Mouse (Mus musculus): ENCODE results near the gene Olfr1297.

Gene Olfr1297

DNA sequence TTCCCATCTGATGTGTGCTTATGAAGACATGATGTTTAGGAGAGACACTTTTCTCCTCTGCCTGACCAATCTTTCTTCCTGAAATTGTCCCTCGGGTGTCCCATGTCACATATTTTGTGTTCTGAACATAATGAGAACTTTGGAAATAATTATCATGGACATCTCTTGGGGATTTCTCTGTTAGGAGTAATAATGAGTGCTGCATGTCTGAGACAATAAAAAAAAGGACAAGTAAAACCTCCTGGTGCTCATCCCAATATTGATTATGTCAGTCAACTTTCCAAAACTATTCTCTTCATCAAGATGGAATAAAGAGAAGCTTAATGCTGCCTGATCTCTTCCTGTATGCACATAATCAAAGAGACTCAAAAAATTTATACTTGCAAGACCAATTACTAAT lies at the start of gene Olfr1297:
Gene Olfr1297 (minus strand): TSS at position 101 of the 400 bp plus-strand sequence.
- DNase-seq (ENCODE audit: low read depth, low spot score), result no peak

DNA sequence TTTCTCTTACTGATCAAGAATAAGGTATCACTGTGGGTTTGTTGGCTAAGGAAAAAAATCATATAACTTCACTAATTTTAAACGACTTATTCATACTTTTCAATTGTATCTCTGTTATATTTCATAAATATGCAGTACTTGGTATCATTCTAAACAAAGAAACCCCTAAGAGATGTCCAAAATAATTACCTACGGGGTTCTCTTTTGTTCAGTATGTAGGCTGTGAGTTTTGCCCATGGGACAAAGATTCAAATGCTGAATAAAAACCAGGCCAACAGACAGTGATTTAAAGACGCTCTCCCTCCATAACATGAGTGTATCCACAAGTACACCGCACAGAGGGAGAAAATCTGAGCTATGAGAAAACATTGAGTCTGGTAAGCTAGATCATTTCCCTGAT lies 34.8 kb upstream of the Olfr1297 start, which contains the start of gene Olfr1299:
Gene Olfr1299 (plus strand): TSS at position 301 of the 400 bp plus-strand sequence.
- no peak for DNase-seq (ENCODE audit: low read depth, low spot score)

DNA sequence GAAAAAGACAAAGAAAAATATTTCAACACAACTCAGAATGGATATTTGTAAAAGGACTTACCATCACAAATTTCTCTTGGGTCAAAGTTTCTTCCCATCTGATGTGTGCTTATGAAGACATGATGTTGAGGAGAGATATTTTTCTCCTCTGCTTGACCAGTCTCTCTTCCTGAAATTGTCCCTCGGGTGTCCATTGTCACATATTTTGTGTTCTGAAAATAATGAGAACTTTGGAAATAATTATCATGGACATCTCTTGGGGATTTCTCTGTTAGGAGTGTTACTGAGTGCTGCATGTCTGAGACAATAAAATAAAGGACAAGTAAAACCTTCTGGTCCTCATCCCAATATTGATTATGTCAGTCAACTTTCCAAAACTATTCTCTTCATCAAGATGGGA lies 22.8 kb upstream of the Olfr1297 start, which contains the start of gene Olfr1298:
Gene Olfr1298 (minus strand): TSS at position 101 of the 400 bp plus-strand sequence.
- no peak for DNase-seq (ENCODE audit: low read depth, low spot score)

DNA sequence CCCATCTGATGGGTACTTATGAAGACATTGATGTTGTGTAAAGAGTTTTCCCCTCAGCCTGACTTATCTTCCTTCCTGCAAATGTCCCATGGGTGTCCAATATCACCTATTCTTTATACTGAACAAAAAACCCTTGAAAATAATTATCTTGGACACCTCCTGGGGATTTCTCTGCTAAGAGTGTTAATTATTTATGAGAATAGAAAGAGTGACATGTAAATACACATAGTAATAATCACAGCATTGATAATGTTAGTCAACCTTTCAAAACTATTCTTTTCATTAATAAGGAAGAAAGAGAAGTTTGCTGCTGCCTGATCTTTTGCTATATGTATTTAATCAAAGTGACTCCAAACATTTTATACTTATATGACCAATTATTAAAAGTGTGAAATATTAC lies 56.7 kb downstream of the Olfr1297 start, which contains the start of gene Olfr1295:
Gene Olfr1295 (minus strand): TSS at position 101 of the 400 bp plus-strand sequence.
- no peak for DNase-seq (ENCODE audit: low read depth, low spot score)

Measured in telencephalon, adult 2 months (tissue).